Mouse (Mus musculus) erythroblast, adult 5-6 weeks (primary cell): ENCODE measurements around the gene Zfp174. TPM values are rescaled to one million over a fixed set of nuclear protein-coding genes. Genes with fewer than 3 reads are reported as not detected.

Experiments
- ATAC-seq: replicated peaks from 2 replicates; pipeline ENCODE4 v1.8.0; 2016; ENCODE audit warnings: moderate number of reproducible peaks, mild to moderate bottlenecking, moderate TSS enrichment, inconsistent platforms; ENCODE audit not compliant: poor library complexity, low FRiP score, severe bottlenecking
- total RNA-seq, 2 experiments: library from RNA; stranded (forward) in 1 of 2; stranded (reverse) in 1 of 2; fragments of 150-400 nt in 1 of 2; fragments of 200-764, 138-1000 nt in 1 of 2; gene quantifications; 2 replicates each; pipeline versions ENCODE4 v1.2.3 to v1.2.4; 2015 to 2017; ENCODE audit warnings: low replicate concordance in 2 of 2

Gene Zfp174
- total RNA-seq, 2 experiments from 2014 or later, result not detected

DNA sequence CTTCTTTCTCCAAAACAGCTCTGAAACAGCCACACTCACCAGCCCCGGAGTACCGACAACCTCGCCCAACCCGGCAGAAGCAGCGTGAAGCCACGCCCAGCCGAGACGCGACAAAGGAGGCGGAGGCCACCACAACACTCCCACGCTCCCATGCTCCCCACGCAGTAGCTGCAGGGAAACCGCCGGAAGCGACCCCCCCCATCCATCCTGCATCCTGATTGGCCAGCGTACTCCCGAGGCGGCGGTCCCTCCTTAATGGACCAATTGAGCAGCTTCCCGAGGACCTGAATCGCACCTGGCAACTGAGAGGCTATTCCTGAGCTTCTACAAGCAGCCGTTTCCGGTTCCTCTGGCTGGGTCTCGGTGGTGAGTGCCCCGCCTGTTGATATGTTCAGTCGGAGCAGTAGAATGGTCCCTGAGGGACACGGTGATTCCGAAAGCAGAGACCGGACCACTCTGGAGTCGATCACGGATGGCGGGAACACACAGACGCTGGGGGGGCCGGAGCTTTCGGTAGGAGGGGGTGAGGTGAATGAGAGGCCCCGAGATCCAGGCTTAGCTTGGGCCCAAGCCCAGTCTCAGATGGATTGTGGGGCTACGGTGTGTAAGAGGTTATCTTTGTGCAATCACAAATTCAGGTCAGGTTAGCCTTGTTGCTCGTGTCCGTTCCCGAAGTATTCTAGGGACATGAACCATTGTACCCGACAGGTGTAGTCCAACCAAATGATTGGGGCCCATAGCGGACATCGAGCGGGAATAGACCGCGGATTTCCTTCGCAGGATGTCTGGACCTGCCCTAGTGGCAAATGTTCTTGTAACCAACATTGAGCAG, 25.4 kb downstream of the Zfp174 start, which contains the start of gene Naa60:
Gene Naa60 (plus strand): TSS at position 160 of the 832 bp plus-strand sequence.
- ATAC-seq, result peak; percentile 100

DNA sequence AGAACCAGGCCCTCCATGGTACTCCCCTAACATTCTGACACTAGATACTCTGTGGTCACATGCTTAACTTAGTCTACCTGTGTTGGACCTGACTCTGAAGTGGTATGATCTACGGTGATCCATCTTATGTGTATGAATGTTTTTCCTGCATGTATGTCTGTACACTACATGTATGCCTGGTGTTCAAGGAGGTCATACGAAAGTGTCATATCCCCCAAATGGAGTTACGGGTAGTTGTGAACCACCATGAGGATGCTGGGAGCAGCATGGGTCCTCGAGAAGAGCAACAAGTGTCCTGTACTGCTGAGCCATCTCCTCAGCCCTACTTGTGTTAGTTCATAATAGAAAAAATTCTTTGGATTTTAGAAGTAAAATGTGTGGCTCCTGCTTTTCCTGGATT, 29.3 kb downstream of the Zfp174 start:
- no peak for ATAC-seq

DNA sequence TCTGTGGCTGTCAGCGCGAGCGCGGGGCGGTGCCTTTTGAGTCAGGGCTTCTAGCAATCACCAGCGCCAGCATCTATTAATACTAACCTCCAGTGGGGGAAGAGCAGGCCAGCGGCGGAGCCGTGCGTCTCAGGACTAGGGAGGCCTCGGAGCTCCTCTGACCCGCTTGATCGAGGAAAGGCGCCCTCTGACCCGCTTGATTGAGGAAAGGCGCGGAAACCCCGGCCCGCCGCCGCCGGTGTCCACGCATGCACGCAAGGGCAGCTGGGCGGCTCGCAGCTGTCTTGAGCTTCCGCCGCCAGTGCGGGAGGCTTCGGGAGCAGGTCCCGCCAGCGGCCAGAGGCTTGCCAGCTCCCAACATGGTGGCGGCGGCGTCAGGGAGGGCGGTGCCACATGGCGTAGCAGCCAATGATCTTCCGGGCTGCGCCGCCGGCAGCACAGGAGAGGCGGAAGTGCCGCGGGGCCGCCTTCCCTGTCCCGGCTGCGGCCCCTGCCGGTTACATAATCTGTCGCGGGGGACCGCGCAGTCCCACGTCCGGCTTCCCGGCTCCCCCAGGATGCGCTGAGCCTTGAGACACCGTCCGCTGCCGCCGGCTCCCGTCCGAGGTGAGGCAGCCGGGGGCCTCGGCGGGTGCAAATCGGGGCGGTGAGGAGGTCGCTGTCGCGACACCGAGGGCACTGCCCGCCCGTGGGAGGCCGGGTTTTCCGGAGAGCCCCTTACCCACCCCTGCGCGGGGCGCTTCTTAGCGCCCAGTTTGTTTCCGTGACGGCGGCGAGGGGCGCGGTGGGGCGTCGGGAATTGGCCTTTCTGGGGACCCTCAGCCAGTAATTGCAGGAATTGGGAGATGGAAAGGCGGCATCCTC, 37.4 kb downstream of the Zfp174 start, which contains the start of the genes Zfp597 and Gm20695:
Gene Zfp597 (minus strand): TSS at position 361 of the 864 bp plus-strand sequence.
Gene Gm20695 (plus strand): TSS at position 448 of the 864 bp plus-strand sequence.
- ATAC-seq, result peak; percentile 100

DNA sequence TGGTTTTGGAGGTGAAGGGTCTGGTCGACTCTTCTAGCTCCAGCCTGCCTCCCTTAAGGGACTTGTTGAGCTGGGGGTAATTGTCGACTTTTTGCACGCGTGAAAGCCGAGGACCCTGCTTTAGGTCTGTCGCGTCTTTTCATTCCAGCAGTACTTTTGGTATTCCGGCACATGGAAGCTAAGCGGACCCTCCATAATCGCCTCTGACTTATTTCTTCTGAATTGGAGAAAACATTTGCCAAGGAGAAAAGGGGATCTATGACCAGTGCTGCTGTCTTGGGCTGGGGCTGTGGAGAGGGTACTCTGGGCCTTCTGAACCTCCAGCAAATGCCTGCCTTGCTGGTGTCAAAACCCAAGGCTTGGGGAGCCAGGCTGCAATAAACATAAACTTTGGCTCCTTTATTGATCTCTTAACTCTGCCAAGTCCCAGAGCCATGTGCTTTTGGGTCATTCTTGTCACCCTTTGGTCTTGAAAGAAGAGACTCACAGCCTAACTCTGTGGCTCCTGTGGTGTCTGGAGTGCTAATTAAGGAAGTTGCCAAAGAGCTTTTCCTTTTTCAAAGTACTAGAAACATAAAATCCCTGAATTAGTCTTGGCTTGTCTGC, 38.1 kb downstream of the Zfp174 start:
- ATAC-seq, result no peak

DNA sequence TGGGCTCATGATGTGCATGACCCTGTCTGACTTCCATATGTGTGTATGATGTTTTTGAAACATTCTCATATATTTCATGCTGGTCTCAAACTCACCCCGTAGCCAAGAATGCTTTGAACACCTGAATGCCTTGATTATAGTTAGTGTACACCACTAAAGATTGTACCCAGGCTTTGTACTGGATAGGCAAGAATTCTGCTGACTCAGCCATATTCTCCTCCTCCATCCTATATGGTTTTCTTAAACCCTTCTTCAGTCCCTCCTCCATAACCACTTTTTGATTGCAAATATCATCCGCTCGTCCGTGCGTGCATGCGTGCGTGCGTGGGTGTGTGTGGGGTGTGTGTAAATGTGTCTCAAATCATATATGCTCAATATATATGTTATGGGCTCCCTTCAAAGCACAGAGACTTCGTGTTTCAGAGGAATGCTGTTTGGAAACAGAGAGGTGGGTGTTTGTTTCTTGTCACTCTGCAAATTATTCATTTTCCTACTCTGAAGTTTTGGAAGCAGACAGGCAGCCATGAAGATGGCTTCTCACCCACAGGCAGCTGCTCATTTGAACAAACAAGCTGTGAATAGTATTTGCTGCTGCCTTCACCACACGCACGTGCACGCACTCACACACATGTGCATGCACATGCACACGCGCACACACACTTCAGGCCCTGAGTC, 44.7 kb downstream of the Zfp174 start:
- ATAC-seq, result no peak

DNA sequence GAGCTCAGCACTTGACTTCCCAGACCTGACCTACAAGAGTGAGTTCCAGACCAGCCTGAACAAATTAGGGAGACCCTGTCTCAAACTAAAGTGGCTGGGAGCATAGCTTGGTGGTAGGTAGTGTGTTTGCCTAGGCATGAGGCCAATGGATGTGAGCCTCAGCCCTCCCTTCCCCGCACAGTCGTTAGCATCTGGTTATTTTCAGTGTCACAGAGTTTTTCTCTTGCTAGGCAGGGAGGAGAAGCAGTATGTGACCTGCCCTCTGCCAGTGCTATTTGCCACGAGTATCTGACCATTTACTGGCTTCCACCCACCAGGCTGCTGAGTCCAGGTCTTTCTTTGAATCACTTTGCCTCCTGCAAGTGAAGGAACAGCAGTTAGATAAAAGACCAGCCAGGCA, 46.7 kb downstream of the Zfp174 start:
- no peak for ATAC-seq

DNA sequence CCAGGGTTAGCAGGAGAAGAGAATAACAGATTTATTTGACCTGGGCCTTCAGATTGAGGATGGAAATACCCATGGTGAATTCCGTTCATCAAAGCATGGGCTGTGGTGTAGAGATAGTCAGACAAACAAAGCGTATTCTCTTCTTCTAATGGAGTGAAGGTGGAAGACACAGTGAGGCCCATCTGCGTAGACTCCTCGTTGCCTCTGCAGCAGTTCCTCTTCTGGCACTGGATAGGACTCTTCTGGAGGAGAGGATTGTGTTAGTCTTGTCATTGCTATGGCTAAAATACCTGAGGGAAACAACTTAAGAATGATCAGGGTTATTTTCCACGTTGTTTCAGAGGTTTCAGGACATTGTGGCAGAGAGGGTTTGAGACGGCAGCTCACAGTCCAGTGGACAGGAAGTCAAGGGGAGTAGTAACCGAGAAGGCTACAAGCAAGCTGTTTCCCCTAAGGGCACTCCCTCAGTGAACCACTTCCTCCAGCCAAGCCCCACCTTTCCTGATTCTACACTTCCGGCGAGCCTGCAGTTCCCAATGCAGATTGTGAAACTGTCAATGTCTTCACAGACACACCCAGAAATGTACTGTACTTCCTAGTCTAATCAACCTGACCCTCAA, 48.2 kb downstream of the Zfp174 start:
- no peak for ATAC-seq

DNA sequence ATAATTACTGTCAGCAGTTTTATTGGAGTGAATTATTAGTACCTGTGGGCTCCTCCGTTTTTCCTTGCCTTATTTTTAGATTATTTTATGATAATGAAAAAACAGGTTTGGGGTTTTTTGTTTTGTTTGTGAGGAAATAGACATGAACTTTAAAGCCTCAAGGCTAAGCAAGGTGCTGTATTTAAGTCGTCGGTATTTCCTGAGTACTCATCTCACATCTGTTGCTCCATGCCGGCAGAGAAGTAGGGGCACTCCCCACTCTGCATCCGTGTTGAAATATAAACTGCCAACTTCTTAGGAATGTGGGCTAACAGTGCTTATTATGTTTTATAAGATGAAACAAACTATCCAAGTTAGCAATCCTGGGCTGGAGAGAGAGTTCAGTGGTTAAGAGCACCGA, 49.0 kb downstream of the Zfp174 start:
- ATAC-seq, result no peak

DNA sequence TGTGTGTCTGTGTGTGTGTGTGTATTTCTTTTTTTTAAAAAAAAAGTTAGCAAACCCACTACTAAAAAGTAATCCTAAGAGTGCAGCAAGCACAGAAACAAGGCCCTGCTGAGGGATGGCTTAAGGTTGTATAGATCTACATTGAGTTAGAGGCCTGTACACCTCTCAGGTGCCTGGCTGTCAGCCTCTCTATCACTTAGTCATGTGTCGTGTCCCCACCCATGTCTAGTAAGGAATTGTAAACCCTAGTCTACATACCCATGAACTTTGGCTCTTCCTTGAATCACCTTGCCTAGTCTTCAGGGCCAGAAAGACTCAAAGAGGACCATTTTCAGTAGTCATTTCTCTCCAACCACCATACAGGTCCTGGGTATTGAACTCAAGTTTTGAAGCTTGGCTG, 49.5 kb downstream of the Zfp174 start:
- ATAC-seq, result no peak

DNA sequence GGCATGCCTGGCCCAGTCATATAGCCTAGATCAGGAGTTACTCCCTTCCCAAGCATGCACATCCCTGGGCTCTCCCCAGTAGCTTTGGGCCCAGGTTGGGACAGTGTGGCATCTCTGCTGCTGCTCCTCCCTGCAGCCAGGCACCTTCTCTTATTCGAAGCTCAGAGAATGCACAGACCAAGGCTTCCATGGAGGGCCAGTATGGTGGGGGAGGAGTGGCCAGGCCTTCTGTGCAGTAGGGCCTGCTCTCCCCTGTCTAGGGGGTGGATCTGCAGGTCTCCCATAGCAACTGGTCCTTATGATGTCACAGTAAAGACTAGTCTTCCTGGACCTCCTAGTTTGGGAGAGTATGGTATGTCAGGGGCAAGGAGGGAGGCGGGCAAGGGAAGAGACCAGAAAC, 60.4 kb downstream of the Zfp174 start:
- ATAC-seq, result no peak

Other genes with a start within 250 kb of the Zfp174 start
- gene Mefv, start 129.2 kb upstream of the Zfp174 start, total RNA-seq (2015; ENCODE audit: low replicate concordance), result 1.9 and 4.2 TPM in 2 replicates
- gene Mefv, start 129.2 kb upstream of the Zfp174 start, total RNA-seq (2017; ENCODE audit: low replicate concordance), result 8.4 and 12.0 TPM in 2 replicates
- gene Zfp263, start 103.2 kb upstream of the Zfp174 start, total RNA-seq (2015; ENCODE audit: low replicate concordance), result 5.4 and 7.5 TPM in 2 replicates
- 5.6 and 6.5 TPM in 2 replicates for gene Zfp263, start 103.2 kb upstream of the Zfp174 start, total RNA-seq (2017; ENCODE audit: low replicate concordance)
- gene Olfr15, start 16.4 kb upstream of the Zfp174 start, total RNA-seq (2015; ENCODE audit: low replicate concordance), result not detected in 2 replicates
- 0.43 TPM in 1 of 2 replicates, not detected in the other for gene Olfr15, start 16.4 kb upstream of the Zfp174 start, total RNA-seq (2017; ENCODE audit: low replicate concordance)
- gene Naa60, start 25.1 kb downstream of the Zfp174 start, total RNA-seq (2015; ENCODE audit: low replicate concordance), result 28.0 and 33.8 TPM in 2 replicates
- 22.7 and 25.8 TPM in 2 replicates for gene Naa60, start 25.1 kb downstream of the Zfp174 start, total RNA-seq (2017; ENCODE audit: low replicate concordance)
- 2.7 and 9.8 TPM in 2 replicates for gene Zfp597, start 37.3 kb downstream of the Zfp174 start, total RNA-seq (2015; ENCODE audit: low replicate concordance)
- gene Zfp597, start 37.3 kb downstream of the Zfp174 start, total RNA-seq (2017; ENCODE audit: low replicate concordance), result 3.7 and 4.0 TPM in 2 replicates
- gene Gm20695, start 37.4 kb downstream of the Zfp174 start, total RNA-seq (2015; ENCODE audit: low replicate concordance), result not detected in 2 replicates
- 0.68 TPM in 1 of 2 replicates, not detected in the other for gene Gm20695, start 37.4 kb downstream of the Zfp174 start, total RNA-seq (2017; ENCODE audit: low replicate concordance)
- gene 1700037C18Rik, start 61.4 kb downstream of the Zfp174 start, total RNA-seq (2015; ENCODE audit: low replicate concordance), result not detected in 2 replicates
- gene 1700037C18Rik, start 61.4 kb downstream of the Zfp174 start, total RNA-seq (2017; ENCODE audit: low replicate concordance), result not detected in 2 replicates
- 4.4 and 4.8 TPM in 2 replicates for gene Cluap1, start 61.5 kb downstream of the Zfp174 start, total RNA-seq (2015; ENCODE audit: low replicate concordance)
- 3.6 and 7.0 TPM in 2 replicates for gene Cluap1, start 61.5 kb downstream of the Zfp174 start, total RNA-seq (2017; ENCODE audit: low replicate concordance)
- 0.42 TPM in 1 of 2 replicates, not detected in the other for gene Nlrc3, start 129.4 kb downstream of the Zfp174 start, total RNA-seq (2015; ENCODE audit: low replicate concordance)
- gene Nlrc3, start 129.4 kb downstream of the Zfp174 start, total RNA-seq (2017; ENCODE audit: low replicate concordance), result 0.56 TPM in 1 of 2 replicates, not detected in the other
- gene Slx4, start 156.5 kb downstream of the Zfp174 start, total RNA-seq (2015; ENCODE audit: low replicate concordance), result 16.7 and 28.2 TPM in 2 replicates
- gene Slx4, start 156.5 kb downstream of the Zfp174 start, total RNA-seq (2017; ENCODE audit: low replicate concordance), result 14.1 and 17.3 TPM in 2 replicates
- gene Dnase1, start 189.7 kb downstream of the Zfp174 start, total RNA-seq (2015; ENCODE audit: low replicate concordance), result not detected in 2 replicates
- not detected in 2 replicates for gene Dnase1, start 189.7 kb downstream of the Zfp174 start, total RNA-seq (2017; ENCODE audit: low replicate concordance)
- 14.6 and 15.0 TPM in 2 replicates for gene Trap1, start 230.6 kb downstream of the Zfp174 start, total RNA-seq (2015; ENCODE audit: low replicate concordance)
- gene Trap1, start 230.6 kb downstream of the Zfp174 start, total RNA-seq (2017; ENCODE audit: low replicate concordance), result 13.5 and 17.7 TPM in 2 replicates